Mouse (Mus musculus) lung, postnatal 0 days (tissue): ENCODE measurements around the gene Iqcf1. TPM values are rescaled to one million over a fixed set of nuclear protein-coding genes. Genes with fewer than 3 reads are reported as not detected.

Experiments used
- ATAC-seq: fragments of 200-750 bp; cut with Nextera tagmentation; 2 replicates; pipeline ENCODE4 v1.8.0; 2017; ENCODE audit warnings: moderate library complexity
- DNase-seq: peaks from one replicate; pipeline ENCODE4 v3.0.0-alpha.2; 2016; ENCODE audit warnings: low spot score
- H3K27ac ChIP-seq: fragments of 300-500 bp; sonication (generic); 2 replicates; pipeline ENCODE4 v1.5.1; 2014; ENCODE audit warnings: antibody characterized with exemption, mild to moderate bottlenecking, low read length, mixed read lengths
- H3K27me3 ChIP-seq: fragments of 300-500 bp; sonication (generic); replicated peaks from 2 replicates; pipeline ENCODE4 v1.6.1; 2014; ENCODE audit warnings: low read length, mixed read lengths; ENCODE audit not compliant: insufficient read depth
- H3K36me3 ChIP-seq: fragments of 300-500 bp; sonication (generic); 2 replicates; pipeline ENCODE4 v1.6.1; 2014; ENCODE audit warnings: low read length, mixed read lengths; ENCODE audit not compliant: insufficient read depth
- H3K4me1 ChIP-seq: fragments of 300-500 bp; sonication (generic); 2 replicates; pipeline ENCODE4 v1.6.1; 2014; ENCODE audit warnings: antibody characterized with exemption, low read depth, low read length, mixed read lengths; ENCODE audit not compliant: insufficient read depth
- H3K4me2 ChIP-seq: fragments of 300-500 bp; sonication (generic); replicated peaks from 2 replicates; pipeline ENCODE4 v1.6.1; 2014; ENCODE audit warnings: low read depth, mild to moderate bottlenecking, low read length, moderate library complexity, mixed read lengths
- H3K4me3 ChIP-seq: fragments of 300-500 bp; sonication (generic); 2 replicates; pipeline ENCODE4 v1.5.1; 2014; ENCODE audit warnings: low read depth, low read length
- H3K9ac ChIP-seq: fragments of 300-500 bp; sonication (generic); replicated peaks from 2 replicates; pipeline ENCODE4 v1.6.1; 2014; ENCODE audit warnings: low read depth, mild to moderate bottlenecking
- H3K9me3 ChIP-seq: fragments of 300-500 bp; sonication (generic); 2 replicates; pipeline ENCODE4 v1.6.1; 2016; ENCODE audit warnings: low read length, mixed read lengths
- CTCF ChIP-seq: IDR thresholded peaks from 2 replicates; pipeline ENCODE4 v1.5.1; 2016; ENCODE audit warnings: antibody characterized with exemption, mild to moderate bottlenecking
- EP300 ChIP-seq: IDR thresholded peaks from 2 replicates; pipeline ENCODE4 v1.6.1; 2016; ENCODE audit warnings: antibody characterized with exemption, mild to moderate bottlenecking, control low read depth
- WGBS: fragments of 180-500 bp; shearing (Covaris S2); extraction: QIAGEN DNeasy Blood & Tissue Kit; methylation state at CpG from one replicate; pipeline ENCODE4 v1.1.7; 2014; 5-methylcytosine and 5-hydroxymethylcytosine counted together
- polyA plus RNA-seq: library from polyadenylated mRNA; unstranded; fragments of >200 nt; fragmentation: Nextera tagmentation; extraction: Ambion mirVana; gene quantifications from 2 replicates; pipeline ENCODE4 v1.2.1, GENCODE M21; 2015

Gene Iqcf1
- polyA plus RNA-seq, 1 experiment from 2014 or later = not detected

DNA sequence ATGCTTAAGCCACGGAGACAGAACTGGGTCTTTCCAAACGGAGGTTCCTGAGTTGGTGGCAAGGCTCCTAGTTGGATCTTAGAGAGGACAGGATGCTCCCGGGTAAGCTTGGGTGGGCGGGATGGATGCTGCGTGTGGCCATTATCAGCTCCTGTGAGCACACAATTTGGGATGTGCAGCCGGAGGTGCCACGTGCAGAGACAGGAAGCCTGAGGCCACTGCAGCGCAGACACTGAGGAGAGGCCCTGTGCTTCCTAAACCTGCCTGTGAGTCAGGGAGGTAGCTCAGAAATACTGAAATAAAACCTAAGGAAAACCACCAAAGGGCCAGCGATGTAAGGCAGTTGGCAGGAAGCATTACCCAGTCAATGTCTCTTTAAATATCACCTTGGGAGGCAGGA is 30.0 kb upstream of the Iqcf1 start:
- ATAC-seq (no peak), DNase-seq (no peak)
- Histone ChIP-seq H3K36me3 (no peaks in the 10 kb centered on the region), H3K4me3 (no peak overlapping the region), H3K27me3 (0 out of 2 replicates have a peak, but pooled peaks cover 2% of the 10 kb centered on the region), H3K9ac (no peak overlapping the region), H3K27ac (no peak overlapping the region), H3K9me3 (no peaks in the 10 kb centered on the region), H3K4me2 (no peak overlapping the region), H3K4me1 (peaks cover 10% of the 10 kb centered on the region)
- 60% methylated on average over 9 of the region's 9 CpGs for WGBS
- TF ChIP-seq CTCF = no peak
- TF ChIP-seq EP300 = no peak

DNA sequence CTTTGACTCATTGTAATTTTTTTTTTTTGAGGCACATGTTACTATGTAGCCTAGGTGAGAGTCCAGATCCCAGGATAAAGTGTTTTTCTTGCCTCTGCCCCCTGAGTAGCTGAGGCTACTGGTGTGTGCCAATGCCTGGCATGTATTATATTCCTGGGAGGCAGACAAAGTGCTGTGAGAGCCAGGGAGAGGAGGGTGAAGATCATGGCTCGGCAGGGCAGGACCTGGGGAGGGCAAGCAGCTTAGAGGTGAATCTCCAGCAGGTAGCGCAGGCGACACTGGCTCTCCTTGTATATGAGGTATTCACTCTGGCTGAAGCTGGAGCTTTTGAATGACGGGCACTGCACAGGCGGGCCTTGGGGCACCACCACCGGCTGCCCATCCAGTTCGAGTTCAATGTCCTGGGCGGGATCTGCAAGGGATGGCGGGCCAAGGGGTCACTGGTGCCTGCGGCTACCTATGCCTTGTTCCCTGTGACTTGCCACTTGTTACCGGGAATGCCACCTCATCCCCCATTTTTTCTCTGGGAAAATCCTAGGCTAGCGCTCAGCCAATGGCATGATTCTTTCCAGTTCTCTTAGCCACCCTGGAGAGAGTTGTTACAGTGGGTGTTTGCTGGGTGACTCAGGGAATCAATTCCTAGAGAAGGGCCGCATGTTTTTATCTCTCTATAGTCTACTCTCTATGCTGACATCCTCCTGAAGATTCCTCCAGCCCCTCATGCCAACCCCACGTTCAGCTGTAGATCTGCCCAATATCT is 28.6 kb upstream of the Iqcf1 start:
- DNase-seq (no peak), ATAC-seq (no peak)
- H3K36me3 ChIP-seq = no peaks in the 10 kb centered on the region
- no peak overlapping the region for H3K4me2 ChIP-seq
- no peak for TF ChIP-seq EP300
- TF ChIP-seq CTCF = no peak
- H3K9ac ChIP-seq = no peak overlapping the region
- peaks cover 19% of the 10 kb centered on the region for H3K4me1 ChIP-seq
- H3K27ac ChIP-seq = no peak overlapping the region
- WGBS = 70% methylated on average over 14 of the region's 14 CpGs
- no peaks in the 10 kb centered on the region for H3K9me3 ChIP-seq
- no peak overlapping the region for H3K4me3 ChIP-seq
- no peaks in the 10 kb centered on the region for H3K27me3 ChIP-seq

DNA sequence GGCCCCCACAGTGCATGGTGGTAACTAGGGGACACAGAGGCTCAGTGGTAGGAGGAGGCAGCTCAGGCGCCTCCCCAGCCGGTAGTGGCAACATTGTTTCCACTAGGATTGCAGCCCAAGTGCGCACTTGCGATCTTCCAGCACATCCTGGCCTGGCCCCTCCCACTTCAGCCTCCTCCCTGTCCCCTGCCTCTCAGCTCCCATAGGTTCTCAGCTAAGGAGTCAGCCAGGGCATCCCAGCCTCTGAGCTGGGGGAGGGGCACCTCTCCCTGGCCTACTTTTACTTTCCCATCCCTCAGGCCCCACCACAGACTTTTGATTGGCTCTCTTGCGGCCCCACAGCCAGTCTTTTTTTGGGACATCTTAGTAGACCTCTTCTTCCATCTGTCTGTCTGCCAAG is 27.9 kb upstream of the Iqcf1 start:
- 8% methylated on average over 5 of the region's 5 CpGs for WGBS
- peak; percentile 18 for ATAC-seq

DNA sequence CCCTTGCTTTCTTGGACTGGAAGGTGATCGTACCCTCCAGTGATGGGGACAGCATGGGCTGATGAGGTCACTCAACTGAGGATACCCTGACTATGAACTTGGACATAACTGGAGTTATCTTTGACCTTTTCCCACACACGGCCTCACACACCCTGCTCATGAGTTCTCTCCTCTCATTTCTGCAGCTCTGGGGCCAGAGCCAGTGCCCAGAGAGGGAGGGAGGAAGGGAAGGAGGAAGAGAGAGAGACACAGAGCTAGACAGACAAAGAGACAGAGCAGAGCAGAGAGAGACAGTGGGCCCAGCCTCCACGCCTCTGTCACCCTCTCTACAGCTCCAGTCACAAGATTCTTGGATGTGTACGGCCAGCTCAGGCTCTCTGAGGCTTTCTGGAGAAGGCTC is 27.4 kb upstream of the Iqcf1 start:
- peaks cover 20% of the 10 kb centered on the region for H3K4me1 ChIP-seq
- DNase-seq (no peak), ATAC-seq (no peak)
- H3K36me3 ChIP-seq = no peaks in the 10 kb centered on the region
- no peak overlapping the region for H3K9ac ChIP-seq
- no peak overlapping the region for H3K4me3 ChIP-seq
- H3K4me2 ChIP-seq = no peak overlapping the region
- H3K27ac ChIP-seq = peak overlapping the region; percentile 54; the same call in 1 of the 2 replicates
- H3K27me3 ChIP-seq = no peaks in the 10 kb centered on the region
- TF ChIP-seq CTCF (no peak), EP300 (no peak)
- 61% methylated on average over 4 of the region's 4 CpGs for WGBS
- H3K9me3 ChIP-seq = no peaks in the 10 kb centered on the region

More for the DNA sequence above, 27.9 kb upstream of the Iqcf1 start:
- H3K27ac ChIP-seq = peak overlapping the region; percentile 54; the same call in 1 of the 2 replicates
- no peak overlapping the region for H3K4me3 ChIP-seq
- DNase-seq = peak; percentile 80
- H3K9ac ChIP-seq = no peak overlapping the region
- TF ChIP-seq CTCF = peak; percentile 9; the same call in 1 of the 2 replicates
- no peak for TF ChIP-seq EP300
- H3K9me3 ChIP-seq = no peaks in the 10 kb centered on the region
- H3K36me3 ChIP-seq = no peaks in the 10 kb centered on the region
- H3K4me2 ChIP-seq = no peak overlapping the region
- H3K4me1 ChIP-seq = peaks cover 19% of the 10 kb centered on the region
- H3K27me3 ChIP-seq = no peaks in the 10 kb centered on the region

DNA sequence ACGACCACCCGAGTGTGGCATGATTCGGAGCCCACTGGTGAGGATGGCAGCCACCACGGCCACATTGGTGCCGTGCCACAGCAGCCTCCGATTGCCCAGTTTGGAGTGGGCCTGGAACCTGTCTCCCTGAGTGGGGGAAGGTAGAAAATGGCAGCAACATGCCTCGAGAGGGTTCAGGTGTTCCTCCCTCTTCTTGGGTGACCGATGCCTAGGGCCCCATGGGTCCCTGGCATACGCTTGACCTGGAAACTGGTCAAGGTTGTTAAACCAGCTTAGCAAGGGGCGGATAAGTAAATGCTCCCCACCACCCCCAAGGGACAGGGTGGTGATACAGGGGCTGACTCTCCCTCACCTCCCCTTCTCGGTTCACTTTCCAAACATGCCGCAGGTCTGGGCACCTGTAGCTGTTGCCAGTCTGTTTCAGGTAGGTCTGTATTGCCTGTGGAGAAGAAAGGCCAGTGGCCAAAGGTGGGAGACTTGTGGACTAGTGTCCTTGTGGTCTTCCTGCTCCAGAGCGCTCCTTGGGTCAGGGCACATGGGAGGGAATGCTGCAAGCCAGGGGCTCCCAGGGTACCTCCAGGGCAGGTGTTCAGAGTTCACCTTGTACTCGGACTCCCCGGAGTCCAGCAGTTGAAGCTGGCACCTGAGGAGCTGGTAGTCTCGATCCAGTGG is 26.6 kb upstream of the Iqcf1 start:
- Histone ChIP-seq H3K4me1 (peaks cover 28% of the 10 kb centered on the region), H3K27ac (no peak overlapping the region), H3K36me3 (no peaks in the 10 kb centered on the region), H3K9me3 (no peaks in the 10 kb centered on the region), H3K4me3 (no peak overlapping the region), H3K4me2 (no peak overlapping the region), H3K27me3 (no peaks in the 10 kb centered on the region), H3K9ac (no peak overlapping the region)
- 82% methylated on average over 16 of the region's 16 CpGs for WGBS
- TF ChIP-seq EP300 = no peak
- no peak for DNase-seq
- ATAC-seq = no peak

DNA sequence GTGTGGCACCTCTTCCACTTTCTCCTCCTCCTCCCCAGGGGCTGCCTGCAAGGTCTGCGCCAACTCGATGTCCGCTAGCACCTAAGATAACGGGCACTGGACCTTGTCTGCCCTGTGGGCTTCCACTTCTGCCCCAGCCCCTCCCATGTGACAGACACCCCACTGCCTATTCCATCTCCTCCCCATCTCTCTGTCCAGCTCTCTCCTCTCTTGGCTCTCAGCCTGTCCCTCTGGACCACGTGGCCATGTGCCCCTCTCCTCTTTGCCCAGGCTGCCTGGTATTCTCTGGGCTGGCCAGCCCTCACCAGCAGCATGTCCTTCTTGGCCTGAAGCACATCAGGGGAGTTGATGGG is 26.0 kb upstream of the Iqcf1 start:
- WGBS = 74% methylated on average over 5 of the region's 5 CpGs

More for the DNA sequence above, 26.0 kb upstream of the Iqcf1 start:
- no peak overlapping the region for H3K4me2 ChIP-seq
- H3K4me1 ChIP-seq = peaks cover 28% of the 10 kb centered on the region
- H3K4me3 ChIP-seq = no peak overlapping the region
- no peaks in the 10 kb centered on the region for H3K9me3 ChIP-seq
- no peak overlapping the region for H3K27ac ChIP-seq
- no peak for DNase-seq
- TF ChIP-seq EP300 (no peak), CTCF (no peak)
- H3K36me3 ChIP-seq = no peaks in the 10 kb centered on the region
- H3K27me3 ChIP-seq = no peaks in the 10 kb centered on the region
- H3K9ac ChIP-seq = no peak overlapping the region
- ATAC-seq = no peak
